Mouse (Mus musculus): Measurements from ENCODE around the gene Arpc5. TPM values are rescaled to one million over a fixed set of nuclear protein-coding genes. Genes with fewer than 3 reads are reported as not detected.

Arpc5 gene
- polyA plus RNA-seq, 1 experiment from 2014 or later: 260 TPM

DNA sequence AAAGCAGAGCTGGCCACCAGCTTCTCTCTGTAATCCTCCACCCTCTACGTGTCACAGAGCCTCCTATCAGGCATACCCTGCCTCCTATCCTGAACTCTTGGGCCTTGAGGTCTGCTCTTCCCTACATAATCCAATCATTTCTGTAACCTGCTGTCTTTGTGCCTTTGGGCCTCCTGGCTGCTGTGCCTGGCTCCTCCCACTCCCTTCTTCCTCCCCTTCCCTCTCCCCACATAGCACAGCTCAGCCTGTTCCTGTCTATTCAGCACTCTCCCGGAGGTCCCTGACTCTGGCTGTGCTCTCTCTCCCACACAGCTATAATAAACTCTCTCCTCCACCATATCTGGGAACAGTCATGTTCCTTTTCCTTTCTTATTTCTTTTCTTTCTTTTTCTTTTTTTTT is 33.6 kb downstream of the Arpc5 start, which contains the start of gene Ncf2:
Gene Ncf2, plus strand, starts transcription at position 298 of the 400 bp plus-strand sequence.
- H3K36me3 ChIP-seq (ENCODE audit: control insufficient read depth, insufficient read depth, low read length): no peaks in the 10 kb centered on the region
- no peak within 1 kb of the TSS for H3K4me3 ChIP-seq (ENCODE audit: low read depth, low read length)
- DNase-seq (ENCODE audit: low spot score) (no peak), ATAC-seq (replicated peaks; ENCODE audit: low FRiP score) (peak; percentile 46; the same call in 1 of the 2 replicates)
- 11% methylated on average over 2 of the region's 2 CpGs for WGBS
- H3K4me1 ChIP-seq (replicated peaks; ENCODE audit: control insufficient read depth, insufficient read depth, low read length): peaks cover 16% of the 10 kb centered on the region
- H3K27ac ChIP-seq (ENCODE audit: low read depth, low read length): no peak within 1 kb of the TSS
- H3K9me3 ChIP-seq (ENCODE audit: control insufficient read depth, low read length): no peaks in the 10 kb centered on the region
- no peak within 1 kb of the TSS for H3K4me2 ChIP-seq
- H3K9ac ChIP-seq (ENCODE audit: low read depth, low read length): no peak within 1 kb of the TSS
- H3K27me3 ChIP-seq (replicated peaks; ENCODE audit: control insufficient read depth, insufficient read depth, low read length): no peaks in the 10 kb centered on the region

DNA sequence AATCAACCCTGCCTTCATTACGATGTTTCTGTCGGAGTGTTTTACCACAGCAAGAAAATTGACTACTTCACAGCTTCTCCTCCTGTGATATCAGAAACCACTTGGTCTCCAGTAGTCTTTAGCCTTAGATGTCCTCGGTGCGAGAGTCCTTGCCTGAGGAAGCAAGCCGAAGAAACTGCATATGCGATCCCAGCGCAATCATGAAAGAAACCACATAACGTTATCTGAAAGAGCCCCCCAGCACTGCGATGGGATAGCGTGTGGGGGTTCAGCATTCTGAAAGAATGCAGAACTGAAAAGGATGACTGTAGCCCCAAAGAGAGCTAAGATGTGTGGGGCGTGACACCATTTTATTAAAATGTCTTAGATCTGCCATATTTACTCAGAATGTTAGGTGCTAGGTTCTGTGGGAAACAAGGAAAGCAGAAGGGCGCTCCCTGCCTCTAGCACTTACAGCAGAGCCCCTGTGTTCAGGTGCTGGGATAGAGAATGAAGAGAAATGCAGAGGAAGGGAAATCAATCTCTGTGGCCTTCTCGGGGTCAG is 34.4 kb downstream of the Arpc5 start:
- WGBS: 75% methylated on average over 13 of the region's 13 CpGs
- no peak overlapping the region for H3K4me3 ChIP-seq (ENCODE audit: low read depth, low read length)
- H3K4me1 ChIP-seq (replicated peaks; ENCODE audit: control insufficient read depth, insufficient read depth, low read length): peaks cover 8% of the 10 kb centered on the region
- no peak overlapping the region for H3K4me2 ChIP-seq
- no peaks in the 10 kb centered on the region for H3K27me3 ChIP-seq (replicated peaks; ENCODE audit: control insufficient read depth, insufficient read depth, low read length)
- H3K9me3 ChIP-seq (ENCODE audit: control insufficient read depth, low read length): no peaks in the 10 kb centered on the region
- H3K9ac ChIP-seq (ENCODE audit: low read depth, low read length): no peak overlapping the region
- no peak overlapping the region for H3K27ac ChIP-seq (ENCODE audit: low read depth, low read length)
- ATAC-seq (replicated peaks; ENCODE audit: low FRiP score) (no peak), DNase-seq (ENCODE audit: low spot score) (no peak)
- H3K36me3 ChIP-seq (ENCODE audit: control insufficient read depth, insufficient read depth, low read length): no peaks in the 10 kb centered on the region

- Histone ChIP-seq H3K4me1 (replicated peaks; ENCODE audit: control insufficient read depth, insufficient read depth, low read length) (peaks cover 3% of the 10 kb centered on the region; the same call in 1 of the 2 replicates), H3K27ac (ENCODE audit: low read depth, low read length) (no peak overlapping the region), H3K36me3 (ENCODE audit: control insufficient read depth, insufficient read depth, low read length) (no peaks in the 10 kb centered on the region), H3K9me3 (ENCODE audit: control insufficient read depth, low read length) (no peaks in the 10 kb centered on the region), H3K4me3 (ENCODE audit: low read depth, low read length) (no peak overlapping the region), H3K27me3 (replicated peaks; ENCODE audit: control insufficient read depth, insufficient read depth, low read length) (no peaks in the 10 kb centered on the region), H3K4me2 (no peak overlapping the region), H3K9ac (ENCODE audit: low read depth, low read length) (no peak overlapping the region)
- no peak for ATAC-seq (replicated peaks; ENCODE audit: low FRiP score)
- WGBS: 52% methylated on average over 6 of the region's 6 CpGs
- DNase-seq (ENCODE audit: low spot score): no peak
Measured at GRCm38 (mm10) chr1:152804907-152805306, 38.6 kb downstream of the Arpc5 start.

DNA sequence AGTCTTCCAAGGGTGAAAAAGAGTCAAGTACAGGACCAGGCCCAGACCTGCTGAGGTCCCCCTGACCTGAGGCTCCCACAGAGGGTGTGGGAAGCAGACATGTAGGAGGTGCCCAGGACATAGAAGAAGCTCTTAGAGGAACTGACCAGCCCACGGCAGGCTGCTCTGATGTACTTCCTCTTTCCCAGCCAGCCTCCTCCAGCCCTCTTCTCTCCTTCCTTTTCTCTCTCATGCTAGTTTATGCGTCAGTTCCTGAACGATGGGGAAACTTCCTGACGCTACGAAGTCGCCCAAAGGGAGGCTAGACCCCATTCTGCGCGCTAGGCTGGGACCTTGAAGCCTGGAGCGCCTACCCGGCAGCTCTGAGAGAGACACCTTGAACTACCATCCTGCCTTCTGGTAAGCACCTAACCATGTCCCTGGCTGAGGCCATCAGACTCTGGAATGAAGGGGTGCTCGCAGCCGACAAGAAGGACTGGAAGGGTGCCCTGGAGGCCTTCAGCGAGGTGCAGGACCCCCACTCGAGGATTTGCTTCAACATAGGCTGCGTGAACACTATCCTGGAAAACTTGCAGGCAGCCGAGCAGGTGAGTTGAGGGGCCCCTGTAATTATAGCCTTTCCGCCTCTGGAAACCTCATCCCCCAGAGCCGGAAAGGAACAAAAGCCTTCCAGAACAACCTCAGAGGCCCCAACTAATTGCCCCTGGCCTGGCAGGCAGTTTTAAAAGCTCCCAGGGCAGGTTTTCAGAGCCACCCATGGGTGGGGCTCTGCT is 41.5 kb downstream of the Arpc5 start:
- DNase-seq (ENCODE audit: low spot score) (no peak), ATAC-seq (replicated peaks; ENCODE audit: low FRiP score) (no peak)
- 45% methylated on average over 18 of the region's 18 CpGs for WGBS
- H3K36me3 ChIP-seq (ENCODE audit: control insufficient read depth, insufficient read depth, low read length): no peaks in the 10 kb centered on the region
- peaks cover 3% of the 10 kb centered on the region; the same call in 1 of the 2 replicates for H3K4me1 ChIP-seq (replicated peaks; ENCODE audit: control insufficient read depth, insufficient read depth, low read length)
- H3K4me3 ChIP-seq (ENCODE audit: low read depth, low read length): peak overlapping the region; percentile 28
- H3K9ac ChIP-seq (ENCODE audit: low read depth, low read length): peak overlapping the region; percentile 40; the same call in 1 of the 2 replicates
- H3K9me3 ChIP-seq (ENCODE audit: control insufficient read depth, low read length): no peaks in the 10 kb centered on the region
- H3K4me2 ChIP-seq: peak overlapping the region; percentile 33
- H3K27ac ChIP-seq (ENCODE audit: low read depth, low read length): peak overlapping the region; percentile 2; the same call in 1 of the 2 replicates
- H3K27me3 ChIP-seq (replicated peaks; ENCODE audit: control insufficient read depth, insufficient read depth, low read length): no peaks in the 10 kb centered on the region

GRCm38 (mm10) chr1:152808392-152808680 is 42.0 kb downstream of the Arpc5 start:
- Histone ChIP-seq H3K27me3 (replicated peaks; ENCODE audit: control insufficient read depth, insufficient read depth, low read length) (no peaks in the 10 kb centered on the region), H3K27ac (ENCODE audit: low read depth, low read length) (peak overlapping the region; percentile 2), H3K4me1 (replicated peaks; ENCODE audit: control insufficient read depth, insufficient read depth, low read length) (peaks cover 3% of the 10 kb centered on the region; the same call in 1 of the 2 replicates), H3K4me3 (ENCODE audit: low read depth, low read length) (peak overlapping the region; percentile 28), H3K4me2 (peak overlapping the region; percentile 33), H3K9me3 (ENCODE audit: control insufficient read depth, low read length) (no peaks in the 10 kb centered on the region), H3K9ac (ENCODE audit: low read depth, low read length) (no peak overlapping the region), H3K36me3 (ENCODE audit: control insufficient read depth, insufficient read depth, low read length) (no peaks in the 10 kb centered on the region)
- WGBS: 69% methylated on average over 2 of the region's 2 CpGs
- no peak for ATAC-seq (replicated peaks; ENCODE audit: low FRiP score)
- no peak for DNase-seq (ENCODE audit: low spot score)

DNA sequence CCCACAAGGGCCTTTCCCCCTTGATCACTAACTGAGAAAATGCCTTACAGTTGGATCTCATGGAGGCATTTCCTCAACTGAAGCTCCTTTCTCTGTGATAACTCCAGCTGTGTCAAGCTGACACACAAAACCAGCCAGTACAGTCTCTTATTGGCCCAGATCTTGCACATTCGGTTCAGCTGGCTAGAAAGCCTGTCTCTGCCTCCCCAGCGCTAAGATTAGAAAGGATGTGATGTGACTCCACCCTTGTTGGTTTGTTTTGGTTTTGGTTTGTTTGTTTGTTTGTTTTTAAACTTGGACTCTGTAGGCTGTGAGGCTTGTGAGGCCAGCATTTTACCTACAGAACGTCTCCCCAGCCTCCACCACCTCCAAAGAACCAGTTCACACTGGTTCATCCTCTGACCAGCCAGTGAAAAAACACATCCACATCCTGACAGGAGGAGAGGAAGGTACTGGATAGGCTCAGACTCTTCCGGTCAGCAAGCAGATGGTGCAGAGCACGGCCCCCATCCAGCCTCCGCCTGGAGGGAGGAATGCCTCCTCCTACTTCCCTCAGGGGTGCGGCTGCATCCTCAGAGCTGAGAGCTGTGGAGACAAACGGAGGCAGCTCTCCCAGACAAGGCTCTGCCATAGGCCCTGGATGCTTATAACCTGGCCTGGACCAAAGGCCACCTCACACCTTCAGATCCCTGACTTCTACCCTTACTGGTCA is 43.4 kb downstream of the Arpc5 start:
- H3K9ac ChIP-seq (ENCODE audit: low read depth, low read length): no peak overlapping the region
- ATAC-seq (replicated peaks; ENCODE audit: low FRiP score): peak; percentile 53; the same call in 1 of the 2 replicates
- H3K27me3 ChIP-seq (replicated peaks; ENCODE audit: control insufficient read depth, insufficient read depth, low read length): no peaks in the 10 kb centered on the region
- H3K4me3 ChIP-seq (ENCODE audit: low read depth, low read length): no peak overlapping the region
- peaks cover 3% of the 10 kb centered on the region; the same call in 1 of the 2 replicates for H3K4me1 ChIP-seq (replicated peaks; ENCODE audit: control insufficient read depth, insufficient read depth, low read length)
- H3K27ac ChIP-seq (ENCODE audit: low read depth, low read length): no peak overlapping the region
- no peaks in the 10 kb centered on the region for H3K9me3 ChIP-seq (ENCODE audit: control insufficient read depth, low read length)
- H3K4me2 ChIP-seq: no peak overlapping the region
- DNase-seq (ENCODE audit: low spot score): no peak
- H3K36me3 ChIP-seq (ENCODE audit: control insufficient read depth, insufficient read depth, low read length): no peaks in the 10 kb centered on the region
- 27% methylated on average over 8 of the region's 8 CpGs for WGBS

DNA sequence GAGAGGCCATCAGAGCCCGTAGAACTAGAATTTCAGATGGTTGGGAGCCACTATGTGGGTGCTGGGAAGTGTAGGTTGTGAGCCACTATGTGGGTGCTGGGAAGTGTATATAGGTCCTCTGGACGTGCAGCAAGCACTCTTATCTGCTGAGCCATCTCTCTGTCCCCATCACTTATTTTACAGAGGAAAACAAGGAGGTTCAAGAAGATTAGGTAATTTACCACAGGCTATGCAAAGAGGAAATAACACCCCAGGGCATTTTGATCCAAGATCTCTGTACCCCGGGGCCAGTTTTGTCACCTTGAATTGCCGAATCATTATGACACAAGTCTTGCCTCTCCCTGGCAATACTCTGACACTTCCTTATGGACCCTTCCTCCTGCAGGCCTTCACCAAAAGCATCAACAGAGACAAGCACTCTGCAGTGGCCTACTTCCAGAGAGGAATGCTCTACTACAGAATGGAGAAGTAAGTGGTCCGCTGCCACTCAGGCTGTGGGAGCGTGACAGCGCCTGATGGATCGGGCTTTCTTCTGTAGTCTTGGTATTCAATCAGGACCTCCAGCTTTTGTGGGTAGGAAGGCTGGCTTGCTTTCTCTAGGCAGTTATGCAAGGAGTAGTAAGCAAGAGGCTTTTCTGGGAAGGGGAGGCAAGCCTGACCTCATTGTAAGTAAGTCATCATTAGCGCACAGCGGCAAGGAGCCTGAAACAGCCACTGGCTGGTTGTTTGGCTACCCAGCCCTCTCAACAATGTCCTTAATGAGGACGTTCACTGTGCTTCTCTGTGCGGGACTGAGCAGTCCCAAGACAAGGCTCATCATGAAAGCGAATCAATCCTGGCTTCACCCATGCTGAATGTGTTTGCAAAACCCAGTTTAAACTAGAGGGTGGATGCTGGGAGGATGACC is 44.4 kb downstream of the Arpc5 start:
- no peaks in the 10 kb centered on the region for H3K27me3 ChIP-seq (replicated peaks; ENCODE audit: control insufficient read depth, insufficient read depth, low read length)
- ATAC-seq (replicated peaks; ENCODE audit: low FRiP score): no peak
- H3K36me3 ChIP-seq (ENCODE audit: control insufficient read depth, insufficient read depth, low read length): no peaks in the 10 kb centered on the region
- no peak overlapping the region for H3K4me3 ChIP-seq (ENCODE audit: low read depth, low read length)
- no peak for DNase-seq (ENCODE audit: low spot score)
- no peak overlapping the region for H3K9ac ChIP-seq (ENCODE audit: low read depth, low read length)
- no peak overlapping the region for H3K27ac ChIP-seq (ENCODE audit: low read depth, low read length)
- no peak overlapping the region for H3K4me2 ChIP-seq
- peaks cover 3% of the 10 kb centered on the region; the same call in 1 of the 2 replicates for H3K4me1 ChIP-seq (replicated peaks; ENCODE audit: control insufficient read depth, insufficient read depth, low read length)
- 73% methylated on average over 13 of the region's 13 CpGs for WGBS
- H3K9me3 ChIP-seq (ENCODE audit: control insufficient read depth, low read length): no peaks in the 10 kb centered on the region

DNA sequence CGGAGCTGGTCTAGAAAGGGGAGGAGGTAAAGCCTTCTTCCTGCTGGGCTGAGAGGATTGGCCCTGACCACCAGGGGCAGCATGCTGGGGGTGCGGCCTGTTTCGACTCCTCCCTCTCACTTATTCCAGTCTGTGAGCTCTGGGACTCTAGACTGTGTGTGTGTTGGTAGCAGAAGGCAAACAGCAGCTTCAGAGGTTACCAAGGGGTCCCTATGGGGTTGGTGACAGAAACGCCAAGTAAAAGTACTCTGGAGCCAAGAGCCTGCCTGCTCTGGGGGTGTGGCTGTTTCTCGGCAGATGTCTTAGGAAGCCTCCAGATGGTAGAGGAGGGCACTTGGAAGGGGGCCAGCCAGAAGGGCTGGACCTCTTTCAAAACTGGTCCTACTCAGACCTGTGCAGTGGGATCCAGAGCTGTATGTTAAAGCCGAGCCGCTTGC is 48.9 kb downstream of the Arpc5 start:
- Histone ChIP-seq H3K36me3 (ENCODE audit: control insufficient read depth, insufficient read depth, low read length) (no peaks in the 10 kb centered on the region), H3K4me3 (ENCODE audit: low read depth, low read length) (no peak overlapping the region), H3K4me1 (replicated peaks; ENCODE audit: control insufficient read depth, insufficient read depth, low read length) (no peaks in the 10 kb centered on the region; the same call in 1 of the 2 replicates), H3K27me3 (replicated peaks; ENCODE audit: control insufficient read depth, insufficient read depth, low read length) (no peaks in the 10 kb centered on the region), H3K9me3 (ENCODE audit: control insufficient read depth, low read length) (no peaks in the 10 kb centered on the region), H3K9ac (ENCODE audit: low read depth, low read length) (no peak overlapping the region), H3K27ac (ENCODE audit: low read depth, low read length) (no peak overlapping the region), H3K4me2 (no peak overlapping the region)
- ATAC-seq (replicated peaks; ENCODE audit: low FRiP score) (peak; percentile 79), DNase-seq (ENCODE audit: low spot score) (no peak)
- WGBS: 65% methylated on average over 7 of the region's 7 CpGs

All from liver, embryonic 11.5 days (tissue).